Mouse (Mus musculus) ES-E14 (cell line): ENCODE data around the gene Pla2g1b. TPM values are rescaled to one million over a fixed set of nuclear protein-coding genes. Genes with fewer than 3 reads are reported as not detected.
"Not testable (repeated sequence)": the region's sequence is repeated elsewhere in the genome, so short reads cannot be mapped to it uniquely, and the experiment has no call there.

Source experiments
- DNase-seq: peaks from one replicate; pipeline ENCODE4 v3.0.0-alpha.2; 2013; ENCODE audit warnings: low read depth, low spot score
- H3K27ac ChIP-seq: 2 replicates; pipeline ENCODE4 v1.5.1; 2012; ENCODE audit warnings: low read depth, mild to moderate bottlenecking, low read length, moderate library complexity, mixed read lengths; ENCODE audit not compliant: poor library complexity, insufficient read depth, severe bottlenecking
- H3K36me3 ChIP-seq: 2 replicates; pipeline ENCODE4 v1.6.1; 2012; ENCODE audit warnings: mild to moderate bottlenecking, low read length, moderate library complexity, mixed read lengths; ENCODE audit not compliant: control insufficient read depth, poor library complexity, insufficient read depth, severe bottlenecking
- H3K4me1 ChIP-seq, 2 experiments: fragments of 150-350 bp in 1 of 2; sonication (generic) in 1 of 2; 2 replicates each; pipeline ENCODE4 v1.6.1; 2012; ENCODE audit warnings: low read length in 2 of 2, mild to moderate bottlenecking in 1 of 2, mixed read lengths in 1 of 2; ENCODE audit not compliant: control insufficient read depth in 2 of 2, insufficient read depth in 2 of 2, poor library complexity in 1 of 2
- H3K4me3 ChIP-seq, 2 experiments: fragments of 150-350 bp in 1 of 2; sonication (generic) in 1 of 2; 2 replicates each; pipeline ENCODE4 v1.5.1; 2012; ENCODE audit warnings: low read length in 2 of 2, low read depth in 1 of 2, mild to moderate bottlenecking in 1 of 2, mixed read lengths in 1 of 2; ENCODE audit not compliant: insufficient read depth in 1 of 2, poor library complexity in 1 of 2, severe bottlenecking in 1 of 2
- H3K9ac ChIP-seq: 2 replicates; pipeline ENCODE4 v1.6.1; 2012; ENCODE audit warnings: low read depth, mild to moderate bottlenecking, low read length, mixed read lengths; ENCODE audit not compliant: poor library complexity, insufficient read depth, severe bottlenecking
- H3K9me3 ChIP-seq: fragments of 150-350 bp; sonication (generic); 2 replicates; pipeline ENCODE4 v1.6.1; 2012; ENCODE audit warnings: low read depth, mild to moderate bottlenecking, low read length; ENCODE audit not compliant: control insufficient read depth, insufficient read depth
- CHD2 ChIP-seq: IDR thresholded peaks from 2 replicates; pipeline ENCODE4 v1.6.1; 2014; ENCODE audit warnings: mild to moderate bottlenecking, low read depth, low read length, inconsistent platforms
- HCFC1 ChIP-seq: IDR thresholded peaks from 2 replicates; pipeline ENCODE4 v1.6.1; 2012; ENCODE audit warnings: low read length, inconsistent platforms, borderline replicate concordance; ENCODE audit not compliant: insufficient read depth
- MAFK ChIP-seq: IDR thresholded peaks from 2 replicates; pipeline ENCODE4 v1.6.1; 2014; ENCODE audit warnings: mild to moderate bottlenecking, low read depth, low read length, inconsistent platforms; ENCODE audit not compliant: insufficient read depth
- ZC3H11A ChIP-seq: IDR thresholded peaks from 2 replicates; pipeline ENCODE4 v1.6.1; 2012; ENCODE audit warnings: low read depth, mild to moderate bottlenecking, inconsistent platforms, low read length, borderline replicate concordance
- ZNF384 ChIP-seq: IDR thresholded peaks from 2 replicates; pipeline ENCODE4 v1.6.1; 2012; ENCODE audit warnings: low read depth, low read length, inconsistent platforms
- in situ Hi-C, 2 experiments: fragments of 600-800 bp; cut with MboI; formaldehyde crosslinking; loops; one replicate each; pipeline ENCODE4 v1.15.1; 2025; ENCODE audit warnings: low sequenced_read_pairs in 2 of 2, inconsistent platforms in 1 of 2; ENCODE audit not compliant: unreplicated experiment in 2 of 2
- total RNA-seq: library from RNA; depleted of rRNA; stranded (reverse); fragments of 300-350 nt; gene quantifications from 2 replicates; pipeline ENCODE4 v1.2.3, GENCODE M21; 2012

The Pla2g1b gene
- total RNA-seq, 1 experiment: 31.1 TPM

DNA sequence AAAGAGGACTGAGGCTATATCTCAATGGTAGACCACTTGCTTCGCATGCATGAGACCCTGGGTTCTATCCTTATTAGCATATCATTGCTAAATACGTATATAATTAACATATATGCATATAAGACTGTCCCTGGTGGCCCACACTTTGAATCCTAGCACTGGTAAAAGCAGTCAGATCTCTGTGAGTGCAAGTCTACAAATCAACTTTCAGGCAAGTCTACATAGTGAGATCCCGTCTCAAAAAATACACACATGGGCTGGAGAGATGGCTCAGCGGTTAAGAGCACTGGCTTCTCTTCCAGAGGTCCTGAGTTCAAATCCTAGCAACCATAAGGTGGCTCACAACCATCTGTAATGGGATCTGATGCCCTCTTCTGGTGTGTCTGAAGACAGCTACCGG, 25.0 kb downstream of the Pla2g1b start:
- Histone ChIP-seq H3K4me3 (no peak overlapping the region), H3K27ac (no peak overlapping the region; the same call in 1 of the 2 replicates), H3K9ac (no peak overlapping the region), H3K9me3 (no peaks in the 10 kb centered on the region), H3K4me1 (peaks cover 0 to 11% of the 10 kb centered on the region in 2 experiments; a peak in 1 of 4 replicates), H3K36me3 (no peaks in the 10 kb centered on the region)
- TF ChIP-seq HCFC1 (no peak), CHD2 (no peak), MAFK (no peak), ZC3H11A (no peak), ZNF384 (no peak)
- no peak for DNase-seq
- in situ Hi-C loops: no loop called here

DNA sequence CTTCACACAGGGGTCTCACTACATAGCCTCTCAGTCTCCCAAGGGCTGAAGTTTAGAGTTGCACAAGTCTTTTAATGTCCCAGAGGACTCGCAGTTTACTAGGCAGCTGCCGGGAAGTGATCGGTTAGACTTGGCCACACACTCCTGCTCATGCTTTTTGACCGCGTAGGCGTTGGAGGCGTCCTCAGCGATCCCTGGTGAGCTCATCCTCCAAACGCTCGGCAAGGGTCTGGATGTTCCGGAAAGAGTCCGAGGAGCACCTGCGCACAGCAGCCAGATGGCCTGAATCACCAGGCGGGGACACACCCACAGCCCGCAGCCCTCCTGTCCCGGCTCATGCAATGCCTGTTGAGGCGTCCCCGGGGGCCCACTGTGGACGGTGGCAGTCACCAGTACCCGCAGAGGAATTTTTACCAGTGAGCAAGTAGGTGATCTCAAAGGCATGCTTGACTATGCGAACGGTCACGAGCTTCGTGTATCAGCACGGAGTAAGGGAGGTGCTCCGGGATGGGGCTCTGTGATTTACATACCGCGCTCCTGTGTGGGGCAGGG, 25.8 kb downstream of the Pla2g1b start:
- H3K9me3 ChIP-seq: no peaks in the 10 kb centered on the region
- peak overlapping the region; percentile 62 for H3K27ac ChIP-seq
- H3K4me3 ChIP-seq: peak overlapping the region; percentile 47 to 49
- H3K4me1 ChIP-seq: peaks cover 0 to 12% of the 10 kb centered on the region in 2 experiments; a peak in 1 of 4 replicates
- peak overlapping the region; percentile 41 for H3K9ac ChIP-seq
- no peaks in the 10 kb centered on the region for H3K36me3 ChIP-seq
- no peak for DNase-seq
- TF ChIP-seq ZNF384 (no peak), CHD2 (no peak), HCFC1 (no peak), MAFK (no peak), ZC3H11A (no peak)
- in situ Hi-C loops: no loop called here

DNA sequence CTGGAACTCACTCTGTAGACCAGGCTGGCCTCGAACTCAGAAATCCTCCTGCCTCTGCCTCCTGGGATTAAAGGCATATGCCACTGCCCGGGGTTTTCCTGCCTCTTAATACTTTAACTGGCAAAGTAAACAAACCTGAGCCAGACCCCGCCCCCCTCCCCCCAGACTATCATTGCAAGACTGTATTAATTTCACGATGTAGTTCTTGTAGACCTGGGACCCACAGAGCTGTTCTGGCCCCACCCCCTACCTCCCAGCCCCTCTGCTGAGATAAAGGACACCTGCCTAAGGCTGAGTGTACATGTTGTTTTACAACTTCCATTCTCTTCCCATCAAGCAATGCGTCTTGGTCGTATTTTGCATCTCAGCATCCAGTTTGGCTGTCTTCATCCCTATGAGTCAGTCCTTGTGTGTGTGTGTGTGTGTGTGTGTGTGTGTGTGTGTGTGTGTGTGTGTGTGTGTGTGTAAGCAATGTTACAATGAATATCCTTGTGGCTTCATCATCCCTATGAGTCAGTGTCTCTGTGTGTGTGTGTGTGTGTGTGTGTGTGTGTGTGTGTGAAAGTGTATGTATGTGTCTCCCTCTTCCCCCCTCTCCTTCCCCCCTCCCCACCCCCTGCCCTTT, 26.8 kb downstream of the Pla2g1b start:
- no peak for TF ChIP-seq ZC3H11A
- no peak for TF ChIP-seq ZNF384
- Histone ChIP-seq H3K9me3 (no peaks in the 10 kb centered on the region), H3K36me3 (no peaks in the 10 kb centered on the region), H3K4me3 (no peak overlapping the region), H3K4me1 (peaks cover 0 to 14% of the 10 kb centered on the region in 2 experiments; a peak in 1 of 4 replicates), H3K9ac (no peak overlapping the region), H3K27ac (peak overlapping the region; percentile 30)
- in situ Hi-C loops: no loop called here
- no peak for DNase-seq

DNA sequence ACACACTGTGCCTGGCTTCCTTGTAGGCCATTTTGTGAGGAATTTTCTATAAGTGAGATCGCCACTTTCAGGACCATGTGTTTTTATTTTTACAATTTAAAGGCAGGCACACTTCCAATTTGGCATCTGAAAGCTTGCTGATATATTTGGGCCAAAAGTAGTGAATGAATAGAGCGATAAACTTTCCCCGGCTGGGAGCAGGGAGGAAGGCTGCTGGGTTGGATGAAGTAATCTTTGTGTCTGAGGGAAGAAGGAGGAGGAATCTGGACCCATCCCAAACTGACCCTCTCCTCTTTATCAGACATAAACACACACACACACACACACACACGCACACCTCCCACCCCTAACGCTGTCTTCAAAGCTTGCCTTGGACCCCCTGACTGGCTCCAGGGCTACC, 27.4 kb downstream of the Pla2g1b start:
- H3K9ac ChIP-seq: no peak overlapping the region
- H3K4me1 ChIP-seq: peaks cover 0 to 14% of the 10 kb centered on the region in 2 experiments; a peak in 2 of 4 replicates
- no peak overlapping the region for H3K27ac ChIP-seq
- no peak for TF ChIP-seq MAFK
- TF ChIP-seq ZC3H11A: no peak
- no peak for TF ChIP-seq HCFC1
- no peak for TF ChIP-seq CHD2
- no peak for TF ChIP-seq ZNF384
- no peak overlapping the region for H3K4me3 ChIP-seq
- H3K9me3 ChIP-seq: no peaks in the 10 kb centered on the region
- no peak for DNase-seq
- in situ Hi-C loops: no loop called here
- H3K36me3 ChIP-seq: no peaks in the 10 kb centered on the region

DNA sequence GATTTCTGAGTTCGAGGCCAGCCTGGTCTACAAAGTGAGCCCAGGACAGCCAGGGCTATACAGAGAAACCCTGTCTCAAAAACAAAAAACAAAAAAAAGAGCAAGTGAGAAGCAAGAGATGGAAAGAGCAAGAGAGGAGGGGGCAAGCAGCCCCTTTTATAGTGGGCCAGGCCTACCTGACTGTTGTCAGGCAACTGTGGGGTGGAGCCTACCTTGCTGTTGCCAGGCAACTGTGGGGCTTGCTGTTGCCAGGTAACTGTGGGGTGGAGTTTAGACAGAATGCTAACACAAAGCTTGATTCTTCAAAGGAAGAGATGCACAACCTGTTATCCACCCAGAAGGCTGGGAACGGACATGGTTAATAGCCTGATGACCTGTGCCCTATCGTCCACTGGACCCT, 29.6 kb downstream of the Pla2g1b start:
- H3K4me3 ChIP-seq, H3K9me3 ChIP-seq, H3K36me3 ChIP-seq, H3K27ac ChIP-seq, in situ Hi-C loops, DNase-seq, H3K9ac ChIP-seq: not testable (repeated sequence)
- peak; percentile 67; the same call in 1 of the 2 replicates for TF ChIP-seq ZNF384
- peaks cover 0 to 10% of the 10 kb centered on the region in 2 experiments; a peak in 2 of 4 replicates for H3K4me1 ChIP-seq
